Mouse (Mus musculus) liver, embryonic 14.5 days (tissue): Measurements from ENCODE around the gene Aurkaip1. TPM values are rescaled to one million over a fixed set of nuclear protein-coding genes. Genes with fewer than 3 reads are reported as not detected.

Experiments
- ATAC-seq: fragments of 200-750 bp; cut with Nextera tagmentation; 2 replicates; pipeline ENCODE4 v1.8.0; 2017; ENCODE audit warnings: moderate number of reproducible peaks, mild to moderate bottlenecking, moderate library complexity; ENCODE audit not compliant: insufficient read depth
- DNase-seq, 3 experiments: peaks; one replicate each; pipeline ENCODE4 v3.0.0-alpha.2; 2012 to 2013; ENCODE audit warnings: low read depth in 3 of 3, low spot score in 3 of 3
- H3K27ac ChIP-seq: fragments of 300-500 bp; sonication (generic); 2 replicates; pipeline ENCODE4 v1.5.1; 2014; ENCODE audit warnings: moderate library complexity, mild to moderate bottlenecking, control low read depth, inconsistent platforms
- H3K27me3 ChIP-seq: fragments of 300-500 bp; sonication (generic); 2 replicates; pipeline ENCODE4 v1.6.1; 2014; ENCODE audit warnings: mild to moderate bottlenecking, low read length, moderate library complexity; ENCODE audit not compliant: control insufficient read depth, insufficient read depth
- H3K36me3 ChIP-seq: fragments of 300-500 bp; sonication (generic); replicated peaks from 2 replicates; pipeline ENCODE4 v1.6.1; 2014; ENCODE audit warnings: low read depth; ENCODE audit not compliant: control insufficient read depth, insufficient read depth
- H3K4me1 ChIP-seq, 2 experiments: fragments of 200-500 bp in 1 of 2; fragments of 300-500 bp in 1 of 2; sonication (generic) in 1 of 2; replicated peaks; 2 replicates each; pipeline ENCODE4 v1.6.1; 2012 to 2014; ENCODE audit warnings: antibody characterized with exemption in 1 of 2, inconsistent platforms in 1 of 2, low read length in 1 of 2; ENCODE audit not compliant: control insufficient read depth in 2 of 2, insufficient read depth in 2 of 2
- H3K4me2 ChIP-seq: fragments of 300-500 bp; sonication (generic); 2 replicates; pipeline ENCODE4 v1.6.1; 2014; ENCODE audit warnings: low read depth, mild to moderate bottlenecking, control low read depth, moderate library complexity
- H3K4me3 ChIP-seq, 2 experiments: fragments of 200-500 bp in 1 of 2; fragments of 300-500 bp in 1 of 2; sonication (generic) in 1 of 2; 2 replicates each; pipeline ENCODE4 v1.5.1; 2012 to 2014; ENCODE audit warnings: low read depth in 2 of 2, low read length in 2 of 2, mild to moderate bottlenecking in 2 of 2, control low read depth in 1 of 2, inconsistent platforms in 1 of 2, moderate library complexity in 1 of 2; ENCODE audit not compliant: insufficient read depth in 1 of 2
- H3K9ac ChIP-seq: fragments of 300-500 bp; sonication (generic); replicated peaks from 2 replicates; pipeline ENCODE4 v1.6.1; 2014; ENCODE audit warnings: mild to moderate bottlenecking, control low read depth, moderate library complexity
- H3K9me3 ChIP-seq: fragments of 300-500 bp; sonication (generic); 2 replicates; pipeline ENCODE4 v1.6.1; 2016; ENCODE audit warnings: low read length, mixed read lengths; ENCODE audit not compliant: control insufficient read depth
- CTCF ChIP-seq: IDR thresholded peaks from 2 replicates; pipeline ENCODE4 v1.5.1; 2016; ENCODE audit warnings: antibody characterized with exemption, low read depth, control low read depth
- EP300 ChIP-seq: IDR thresholded peaks from 2 replicates; pipeline ENCODE4 v1.6.1; 2016; ENCODE audit warnings: antibody characterized with exemption, low read depth
- WGBS: fragments of 180-500 bp; shearing (Covaris S2); extraction: QIAGEN DNeasy Blood & Tissue Kit; methylation state at CpG from one replicate; pipeline ENCODE4 v1.1.7; 2014; ENCODE audit not compliant: insufficient replicate concordance; 5-methylcytosine and 5-hydroxymethylcytosine counted together
- polyA plus RNA-seq, 2 experiments: library from polyadenylated mRNA; depleted of rRNA in 1 of 2; stranded (reverse) in 1 of 2; unstranded in 1 of 2; fragments of >200 nt; fragmentation: Nextera tagmentation in 1 of 2; extraction: Ambion mirVana in 1 of 2; gene quantifications; 2 replicates each; pipeline versions ENCODE4 v1.2.1 to v1.2.3; 2012 to 2014

Aurkaip1 gene
- polyA plus RNA-seq, 2 experiments: 77.0 to 120 TPM

DNA sequence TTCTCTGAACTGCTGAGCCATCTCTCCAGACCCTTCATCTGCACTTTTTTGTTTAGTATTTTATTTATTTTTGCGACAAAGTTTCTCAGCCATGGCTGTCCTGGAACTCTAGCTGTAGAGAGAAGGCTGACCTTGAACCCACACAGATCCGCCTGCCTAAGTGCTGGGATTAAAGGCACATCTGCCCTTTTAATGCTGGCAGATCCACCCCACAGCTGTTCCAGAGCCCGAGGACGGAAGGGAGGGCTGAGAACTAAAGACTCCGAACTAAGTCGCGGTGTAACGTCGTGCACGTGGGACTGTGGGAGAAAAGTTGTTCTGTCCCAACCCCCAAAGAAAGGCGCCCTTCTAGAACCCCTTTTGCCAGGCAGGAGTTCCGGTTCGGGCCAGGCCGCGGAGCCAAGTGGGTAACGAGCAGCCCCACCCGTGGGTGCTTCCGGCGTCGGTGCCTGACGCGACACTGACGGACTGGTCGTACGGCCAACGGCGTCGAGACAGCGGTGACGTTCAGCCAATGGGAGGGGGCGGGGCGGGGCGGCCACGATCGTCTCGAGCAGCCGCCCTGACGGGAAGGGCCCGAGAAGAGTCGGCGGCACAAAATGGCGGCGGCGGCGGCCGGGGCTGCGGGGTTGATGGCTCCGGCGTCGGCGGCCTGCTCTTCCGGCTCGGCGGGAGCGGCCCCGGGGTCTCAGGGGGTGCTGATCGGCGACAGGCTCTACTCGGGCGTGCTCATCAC, 19.0 kb upstream of the Aurkaip1 start, which contains the start of gene Ccnl2:
Gene Ccnl2, plus strand, starts transcription at position 561 of the 736 bp plus-strand sequence.
- peak within 1 kb of the TSS; percentile 89 for H3K4me2 ChIP-seq
- TF ChIP-seq CTCF (no peak), EP300 (no peak)
- no peaks in the 10 kb centered on the region for H3K27me3 ChIP-seq
- peak; percentile 94 to 96 (median 94) for DNase-seq
- peak within 1 kb of the TSS; percentile 96 for H3K9ac ChIP-seq
- peak; percentile 99 for ATAC-seq
- H3K36me3 ChIP-seq: peaks cover 68% of the 10 kb centered on the region
- WGBS: 1% methylated on average over 57 of the region's 60 CpGs
- H3K27ac ChIP-seq: peak within 1 kb of the TSS; percentile 49
- H3K9me3 ChIP-seq: no peaks in the 10 kb centered on the region
- H3K4me3 ChIP-seq: peak within 1 kb of the TSS; percentile 84 to 97
- peaks cover 14 to 19% of the 10 kb centered on the region in 2 experiments for H3K4me1 ChIP-seq

DNA sequence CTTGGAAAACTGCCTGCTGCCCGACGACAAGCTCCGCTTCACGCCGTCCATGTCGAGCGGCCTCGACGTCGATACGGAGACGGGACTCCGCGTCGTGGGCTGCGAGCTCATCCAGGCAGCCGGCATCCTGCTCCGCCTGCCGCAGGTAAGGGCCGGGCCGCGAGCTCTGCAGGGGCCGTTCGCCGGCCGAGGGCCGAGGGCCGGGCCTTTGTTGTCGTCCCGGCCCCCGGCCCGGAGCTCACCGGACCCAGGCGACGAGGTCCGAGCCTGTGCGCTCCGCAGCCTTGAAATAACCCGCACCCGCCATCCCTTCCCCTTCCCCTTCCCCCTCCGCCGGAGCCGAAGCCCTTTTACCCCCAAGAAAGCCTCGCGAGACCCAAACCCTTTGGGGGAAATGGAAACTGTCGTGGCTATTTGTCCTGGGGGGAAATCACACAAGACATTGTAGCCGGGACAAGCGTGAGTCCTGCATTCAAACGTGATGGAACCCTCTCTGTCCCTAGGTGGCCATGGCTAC, 18.3 kb upstream of the Aurkaip1 start:
- no peaks in the 10 kb centered on the region for H3K9me3 ChIP-seq
- TF ChIP-seq EP300 (no peak), CTCF (no peak)
- H3K9ac ChIP-seq: peak overlapping the region; percentile 96
- H3K36me3 ChIP-seq: peaks cover 69% of the 10 kb centered on the region
- peak overlapping the region; percentile 43 for H3K27ac ChIP-seq
- peak overlapping the region; percentile 84 to 97 for H3K4me3 ChIP-seq
- peak overlapping the region; percentile 89 for H3K4me2 ChIP-seq
- ATAC-seq: peak; percentile 51
- WGBS: under 1% methylated on average over 49 of the region's 49 CpGs
- H3K4me1 ChIP-seq: peaks cover 14 to 19% of the 10 kb centered on the region in 2 experiments
- no peak for DNase-seq
- no peaks in the 10 kb centered on the region for H3K27me3 ChIP-seq

DNA sequence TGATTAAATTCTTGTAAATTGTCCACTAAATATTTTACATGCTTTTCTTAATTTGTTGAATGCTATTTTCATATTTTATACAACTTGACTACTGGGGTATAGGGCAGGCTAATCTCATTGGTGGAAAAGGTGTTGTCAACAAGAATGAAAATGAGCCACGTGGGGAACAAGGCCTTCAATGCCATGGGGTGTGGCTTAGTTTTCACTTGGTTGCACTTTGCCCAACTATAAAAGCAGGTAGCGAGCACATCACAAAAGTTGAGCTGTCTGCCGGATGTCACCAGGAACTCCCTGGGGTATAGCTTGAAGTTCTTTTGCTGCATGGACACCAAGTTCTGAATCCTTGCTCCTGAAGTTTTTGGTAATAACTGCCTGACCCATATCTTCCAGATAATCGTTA, 13.5 kb upstream of the Aurkaip1 start:
- Histone ChIP-seq H3K27me3 (no peaks in the 10 kb centered on the region), H3K27ac (no peak overlapping the region), H3K9ac (no peak overlapping the region), H3K36me3 (peaks cover 85% of the 10 kb centered on the region), H3K9me3 (no peaks in the 10 kb centered on the region), H3K4me3 (no peak overlapping the region), H3K4me1 (peaks cover 10 to 11% of the 10 kb centered on the region in 2 experiments), H3K4me2 (no peak overlapping the region)
- 77% methylated on average over 4 of the region's 4 CpGs for WGBS
- ATAC-seq (no peak), DNase-seq (no peak)
- TF ChIP-seq CTCF: no peak
- TF ChIP-seq EP300: no peak

DNA sequence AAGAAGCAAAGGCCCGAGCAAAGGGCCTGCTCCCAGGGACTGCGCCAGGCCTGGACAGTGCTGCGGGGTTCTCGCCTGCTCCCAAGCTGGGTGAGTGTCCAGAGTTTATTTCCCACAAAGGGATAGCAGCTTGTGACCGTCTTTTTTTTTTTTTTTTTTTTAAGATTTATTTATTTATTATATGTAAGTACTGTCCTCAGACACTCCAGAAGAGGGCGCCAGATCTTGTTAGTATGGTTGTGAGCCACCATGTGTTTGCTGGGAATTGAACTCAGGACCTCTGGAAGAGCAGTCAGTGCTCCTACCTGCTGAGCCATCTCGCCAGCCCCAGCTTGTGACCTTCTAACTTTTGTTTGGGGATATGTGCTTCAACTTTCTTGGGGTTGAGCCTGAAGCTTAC, 10.0 kb upstream of the Aurkaip1 start:
- no peaks in the 10 kb centered on the region for H3K27me3 ChIP-seq
- H3K4me1 ChIP-seq: no peaks in the 10 kb centered on the region
- 78% methylated on average over 7 of the region's 7 CpGs for WGBS
- no peak overlapping the region for H3K4me3 ChIP-seq
- ATAC-seq: no peak
- no peak overlapping the region for H3K27ac ChIP-seq
- H3K36me3 ChIP-seq: peaks cover 90% of the 10 kb centered on the region
- no peaks in the 10 kb centered on the region for H3K9me3 ChIP-seq
- TF ChIP-seq EP300: no peak
- peak; percentile 48 for TF ChIP-seq CTCF
- H3K9ac ChIP-seq: no peak overlapping the region
- H3K4me2 ChIP-seq: no peak overlapping the region
- DNase-seq: no peak

DNA sequence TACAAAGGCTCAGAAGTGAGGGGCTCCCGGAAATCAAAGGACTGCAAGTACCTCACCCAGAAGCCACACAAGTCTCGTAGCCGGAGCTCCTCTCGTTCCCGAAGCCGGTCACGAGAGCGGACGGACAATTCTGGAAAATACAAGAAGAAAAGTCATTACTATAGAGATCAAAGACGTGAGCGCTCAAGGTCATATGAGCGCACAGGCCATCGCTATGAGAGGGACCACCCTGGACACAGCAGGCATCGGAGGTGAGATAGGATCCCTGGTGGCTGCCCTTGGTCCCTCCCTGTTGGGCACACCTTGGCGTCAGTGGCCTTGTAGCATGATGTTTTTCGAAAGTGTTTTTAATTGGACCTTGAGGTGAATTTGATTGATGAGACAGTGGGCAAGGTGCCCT, 7.6 kb upstream of the Aurkaip1 start:
- Histone ChIP-seq H3K4me3 (no peak overlapping the region), H3K9me3 (no peaks in the 10 kb centered on the region), H3K36me3 (peaks cover 86% of the 10 kb centered on the region), H3K4me2 (no peak overlapping the region), H3K9ac (no peak overlapping the region), H3K27me3 (no peaks in the 10 kb centered on the region), H3K4me1 (no peaks in the 10 kb centered on the region), H3K27ac (no peak overlapping the region)
- TF ChIP-seq CTCF: no peak
- no peak for TF ChIP-seq EP300
- 95% methylated on average over 16 of the region's 16 CpGs for WGBS
- ATAC-seq (no peak), DNase-seq (no peak)
